Comparison of ENCODE assay signal across 1 mouse cellular context in genomic region chr17:27004903-27005485, GRCm38 (mm10).
TF ChIP-seq lines count a peak whose summit lies in the region.

No protein-coding gene starts in this region.

TF ChIP-seq in MEL, 35 proteins besides CTCF, POLR2A, EP300 and RAD21:
- TF ChIP-seq UBTF (IDR thresholded peaks at IDR 0.05; ENCODE audit: borderline replicate concordance, insufficient read depth, low read depth, low read length) (no peak), JUND (IDR thresholded peaks at IDR 0.05; ENCODE audit: low read depth, low read length) (no peak), GATA1 (IDR thresholded peaks at IDR 0.05; ENCODE audit: low read depth, low read length) (no peak), RCOR1 (IDR thresholded peaks at IDR 0.05; ENCODE audit: low read depth, low read length) (no peak), ZC3H11A (IDR thresholded peaks at IDR 0.05; ENCODE audit: low read depth, low read length) (no peak), KAT2A (conservative IDR thresholded peaks at IDR 0.05; ENCODE audit: low read depth, low read length) (no peak), MAFK (IDR thresholded peaks at IDR 0.05; ENCODE audit: borderline replicate concordance, low read depth, low read length) (no peak), ETS1 (IDR thresholded peaks at IDR 0.05; ENCODE audit: low read depth, low read length) (no peak), NRF1 (IDR thresholded peaks at IDR 0.05; ENCODE audit: insufficient read depth, low read depth, low read length, poor library complexity, severe bottlenecking) (no peak), POLR2AphosphoS5 (IDR thresholded peaks at IDR 0.05; ENCODE audit: borderline replicate concordance, low read depth, low read length) (no peak), USF1 (IDR thresholded peaks at IDR 0.05; ENCODE audit: low read depth, low read length) (no peak), MYC (IDR thresholded peaks at IDR 0.05; ENCODE audit: low read depth, low read length) (no peak), ZMIZ1 (IDR thresholded peaks at IDR 0.05; ENCODE audit: low read depth, low read length) (no peak), TAL1 (IDR thresholded peaks at IDR 0.05; ENCODE audit: low read length) (no peak), BHLHE40 (IDR thresholded peaks at IDR 0.05; ENCODE audit: borderline replicate concordance, low read depth, low read length) (no peak), E2F4 (IDR thresholded peaks at IDR 0.05; ENCODE audit: borderline replicate concordance, low read depth, low read length) (no peak), SMC3 (IDR thresholded peaks at IDR 0.05; ENCODE audit: low read depth, low read length) (no peak), HCFC1 (IDR thresholded peaks at IDR 0.05; ENCODE audit: low read depth, low read length) (no peak)
